Mouse (Mus musculus) E14TG2a.4 (cell line): ENCODE data around the gene Uts2.

Experiments
- H3K27me3 ChIP-seq: 2 replicates; pipeline ENCODE4 v1.6.1; 2014; ENCODE audit warnings: low read length, control low read depth; ENCODE audit not compliant: insufficient read depth
- H3K36me3 ChIP-seq: 2 replicates; pipeline ENCODE4 v1.6.1; 2014; ENCODE audit warnings: low read length, control low read depth; ENCODE audit not compliant: insufficient read depth
- H3K4me1 ChIP-seq: replicated peaks from 2 replicates; pipeline ENCODE4 v1.6.1; 2014; ENCODE audit warnings: low read depth, low read length, control low read depth
- H3K4me3 ChIP-seq: replicated peaks from 2 replicates; pipeline ENCODE4 v1.5.1; 2014; ENCODE audit warnings: mild to moderate bottlenecking, low read length
- H3K9me3 ChIP-seq: 2 replicates; pipeline ENCODE4 v1.6.1; 2014; ENCODE audit warnings: low read length, control low read depth
- CTCF ChIP-seq: conservative IDR thresholded peaks from 2 replicates; pipeline ENCODE4 v1.5.1; 2014; ENCODE audit warnings: low read length
- NANOG ChIP-seq: IDR thresholded peaks from 2 replicates; pipeline ENCODE4 v1.6.1; 2014; ENCODE audit warnings: borderline replicate concordance, low read length, mixed read lengths
- POU5F1 ChIP-seq: IDR thresholded peaks from 2 replicates; pipeline ENCODE4 v1.6.1; 2014; ENCODE audit warnings: low read length, borderline replicate concordance

The Uts2 gene

DNA sequence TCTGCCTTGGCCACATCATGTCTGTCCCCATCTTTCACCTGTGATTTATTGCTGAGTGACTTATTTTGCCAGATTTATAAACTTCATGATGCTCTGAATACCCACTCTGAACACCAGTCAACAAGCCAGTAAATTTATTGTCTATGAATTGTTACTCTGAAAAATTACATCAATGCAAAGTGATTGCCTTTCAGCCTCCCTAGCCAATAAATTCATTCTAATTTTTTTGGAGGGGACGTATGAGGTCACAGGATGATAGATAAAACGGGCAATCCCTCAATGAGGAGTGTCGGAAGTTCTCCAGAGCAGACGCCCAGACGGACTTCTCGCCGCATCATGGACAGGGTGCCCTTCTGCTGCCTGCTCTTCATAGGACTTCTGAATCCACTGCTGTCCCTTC is at the start of gene Uts2:
TSS of gene Uts2 (plus strand) at position 301 of the 400 bp plus-strand sequence.
- no peak within 1 kb of the TSS for H3K4me3 ChIP-seq
- H3K9me3 ChIP-seq: no peaks in the 10 kb centered on the region
- TF ChIP-seq CTCF: no peak
- no peak for TF ChIP-seq NANOG
- no peak for TF ChIP-seq POU5F1
- H3K4me1 ChIP-seq: peaks cover 18% of the 10 kb centered on the region
- no peaks in the 10 kb centered on the region for H3K36me3 ChIP-seq
- H3K27me3 ChIP-seq: peaks cover 3% of the 10 kb centered on the region; the same call in 1 of the 2 replicates

DNA sequence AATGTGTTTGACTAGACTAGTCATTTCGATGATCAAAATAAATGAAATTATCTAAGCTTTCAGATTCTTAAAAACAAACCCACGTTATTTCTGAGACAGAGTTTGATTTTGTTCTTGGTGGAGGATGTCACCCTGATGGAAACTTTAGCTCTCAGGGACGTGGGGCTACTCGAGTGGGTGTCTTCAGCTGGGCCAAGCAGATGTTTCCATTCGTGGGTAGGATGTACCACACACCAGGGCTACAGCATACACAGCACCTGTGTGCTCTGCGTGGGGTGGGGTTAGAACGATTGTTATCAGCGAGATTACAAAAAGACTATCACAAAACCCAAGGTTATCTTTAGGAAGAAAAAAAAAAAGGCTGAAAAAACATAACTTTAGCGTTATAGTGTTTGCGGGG is 45.9 kb upstream of the Uts2 start:
- Histone ChIP-seq H3K36me3 (no peaks in the 10 kb centered on the region), H3K9me3 (no peaks in the 10 kb centered on the region), H3K27me3 (peaks cover 26% of the 10 kb centered on the region), H3K4me1 (peaks cover 18% of the 10 kb centered on the region), H3K4me3 (no peak overlapping the region)
- TF ChIP-seq NANOG (no peak), CTCF (no peak), POU5F1 (no peak)

DNA sequence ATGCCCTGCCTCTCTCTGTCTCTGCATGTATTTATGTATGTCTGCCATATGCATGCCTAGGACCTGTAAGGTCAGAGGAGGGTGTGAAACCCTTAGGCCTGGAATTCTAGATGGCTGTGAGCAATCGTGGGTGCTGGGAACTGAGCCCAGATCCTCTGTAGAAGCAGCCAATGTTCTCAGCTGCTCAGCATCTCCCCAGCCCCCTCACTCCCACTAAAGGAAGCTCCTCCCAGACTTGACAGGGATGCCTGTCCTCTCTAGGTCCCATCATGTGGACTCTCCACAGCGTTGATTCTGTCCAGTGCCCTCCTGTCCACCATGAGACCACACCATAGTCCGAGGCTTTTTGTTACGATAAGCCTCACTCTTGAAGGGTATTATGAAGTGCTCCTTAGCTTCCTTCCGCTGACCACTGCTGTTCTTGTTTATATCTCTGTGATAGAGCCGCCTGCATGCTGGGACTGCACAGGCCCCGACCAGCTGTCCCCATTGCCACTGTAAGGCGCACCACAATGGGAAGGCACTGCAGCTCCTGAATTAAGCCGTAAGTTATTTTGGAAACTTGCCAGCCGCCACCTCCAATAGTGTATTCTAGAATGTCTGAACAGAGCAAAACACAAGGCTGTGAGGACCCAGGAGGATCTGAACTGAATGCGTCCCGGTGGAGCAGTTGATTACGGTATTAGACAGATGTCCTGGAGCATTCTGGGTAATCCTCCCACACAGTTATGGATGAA is 40.4 kb upstream of the Uts2 start:
- no peak for TF ChIP-seq CTCF
- TF ChIP-seq POU5F1: no peak
- no peak for TF ChIP-seq NANOG
- Histone ChIP-seq H3K4me1 (peaks cover 22% of the 10 kb centered on the region), H3K4me3 (peak overlapping the region; percentile 32), H3K9me3 (no peaks in the 10 kb centered on the region), H3K27me3 (peaks cover 18% of the 10 kb centered on the region), H3K36me3 (no peaks in the 10 kb centered on the region)

DNA sequence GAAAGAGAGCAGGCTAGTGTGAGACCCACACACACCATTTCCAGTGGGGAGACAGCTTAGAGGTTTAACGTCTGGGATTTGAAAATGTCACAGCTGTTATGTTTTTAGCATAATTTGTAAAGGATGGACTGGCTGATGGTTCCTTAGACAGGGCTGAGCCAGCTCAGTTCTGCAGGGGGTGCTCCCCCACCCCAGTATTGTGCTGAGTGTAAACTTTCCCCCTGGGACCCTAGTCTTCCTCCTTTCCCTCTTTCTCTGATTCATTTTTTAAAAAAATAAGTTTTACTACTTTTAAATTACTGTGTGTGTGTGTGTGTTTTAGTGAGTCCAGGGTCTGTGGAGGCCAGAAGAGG is 39.8 kb upstream of the Uts2 start:
- no peaks in the 10 kb centered on the region for H3K36me3 ChIP-seq
- H3K4me3 ChIP-seq: peak overlapping the region; percentile 32; the same call in 1 of the 2 replicates
- TF ChIP-seq POU5F1: no peak
- TF ChIP-seq NANOG: no peak
- no peak for TF ChIP-seq CTCF
- H3K27me3 ChIP-seq: peaks cover 15% of the 10 kb centered on the region
- no peaks in the 10 kb centered on the region for H3K9me3 ChIP-seq
- peaks cover 19% of the 10 kb centered on the region for H3K4me1 ChIP-seq

DNA sequence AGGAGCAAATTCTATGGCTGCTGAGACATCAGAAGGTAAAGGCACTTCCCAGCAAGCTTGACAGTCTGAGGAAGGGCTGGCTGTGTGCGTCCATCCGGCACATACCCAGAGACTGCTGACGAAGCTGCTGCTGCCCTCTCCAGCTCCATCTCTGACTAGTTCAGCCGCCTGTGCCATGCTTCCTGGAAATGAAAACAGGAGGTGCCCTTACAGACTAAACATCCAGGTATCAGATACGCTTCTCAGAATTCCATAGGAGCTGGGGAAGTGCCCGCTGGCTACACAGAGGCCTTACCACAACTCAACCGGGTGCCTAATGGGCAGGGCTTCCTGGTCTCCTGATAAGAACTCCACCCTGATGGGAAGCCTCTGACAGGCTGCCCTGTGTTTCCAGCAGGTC is 38.4 kb upstream of the Uts2 start:
- Histone ChIP-seq H3K4me1 (peaks cover 19% of the 10 kb centered on the region), H3K27me3 (peaks cover 3% of the 10 kb centered on the region; the same call in 1 of the 2 replicates), H3K36me3 (no peaks in the 10 kb centered on the region), H3K9me3 (no peaks in the 10 kb centered on the region), H3K4me3 (no peak overlapping the region)
- TF ChIP-seq CTCF (no peak), NANOG (no peak), POU5F1 (no peak)

DNA sequence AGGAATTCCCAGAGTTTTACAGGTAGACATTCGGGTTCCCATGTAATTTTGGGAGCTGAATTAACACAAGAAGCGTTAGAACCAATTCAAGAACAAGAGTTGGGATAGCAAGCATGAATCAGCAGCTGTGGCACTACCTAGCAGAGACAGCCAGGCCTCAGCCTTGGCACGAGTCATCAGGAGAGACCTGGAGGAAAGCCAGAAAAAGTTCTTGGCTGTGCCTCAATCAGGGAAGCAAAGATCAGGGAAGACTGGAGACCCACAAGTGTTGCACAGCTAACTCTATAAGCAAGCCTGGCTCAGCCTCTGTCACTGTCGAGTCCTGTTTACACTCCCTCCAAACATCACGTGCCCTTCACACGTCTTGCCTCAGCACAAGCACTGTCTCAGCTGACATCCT is 34.7 kb upstream of the Uts2 start:
- Histone ChIP-seq H3K4me3 (no peak overlapping the region), H3K27me3 (no peaks in the 10 kb centered on the region), H3K36me3 (no peaks in the 10 kb centered on the region), H3K9me3 (no peaks in the 10 kb centered on the region), H3K4me1 (peaks cover 22% of the 10 kb centered on the region)
- TF ChIP-seq POU5F1 (no peak), NANOG (no peak), CTCF (no peak)

DNA sequence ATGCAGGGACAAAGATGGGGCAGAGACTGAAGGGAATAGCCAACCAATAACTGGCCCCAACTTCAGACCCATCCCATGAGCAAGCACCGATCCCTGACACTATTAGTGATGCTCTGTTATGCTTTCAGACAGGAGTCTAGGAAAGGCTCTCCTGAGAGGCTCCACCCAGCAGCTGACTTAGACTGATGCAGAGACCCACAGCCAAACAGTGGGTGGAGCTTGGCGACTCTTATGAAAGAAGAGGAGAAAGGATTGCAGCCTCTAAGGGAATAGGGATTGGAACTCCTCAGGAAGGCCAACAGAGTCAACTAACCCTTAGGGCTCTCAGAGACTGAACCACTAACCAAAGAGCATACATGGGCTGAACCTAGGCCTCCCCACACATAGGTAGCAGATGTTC is 33.2 kb upstream of the Uts2 start:
- no peak for TF ChIP-seq CTCF
- no peak for TF ChIP-seq NANOG
- Histone ChIP-seq H3K27me3 (no peaks in the 10 kb centered on the region), H3K36me3 (no peaks in the 10 kb centered on the region), H3K9me3 (no peaks in the 10 kb centered on the region), H3K4me3 (no peak overlapping the region), H3K4me1 (peaks cover 36% of the 10 kb centered on the region)

DNA sequence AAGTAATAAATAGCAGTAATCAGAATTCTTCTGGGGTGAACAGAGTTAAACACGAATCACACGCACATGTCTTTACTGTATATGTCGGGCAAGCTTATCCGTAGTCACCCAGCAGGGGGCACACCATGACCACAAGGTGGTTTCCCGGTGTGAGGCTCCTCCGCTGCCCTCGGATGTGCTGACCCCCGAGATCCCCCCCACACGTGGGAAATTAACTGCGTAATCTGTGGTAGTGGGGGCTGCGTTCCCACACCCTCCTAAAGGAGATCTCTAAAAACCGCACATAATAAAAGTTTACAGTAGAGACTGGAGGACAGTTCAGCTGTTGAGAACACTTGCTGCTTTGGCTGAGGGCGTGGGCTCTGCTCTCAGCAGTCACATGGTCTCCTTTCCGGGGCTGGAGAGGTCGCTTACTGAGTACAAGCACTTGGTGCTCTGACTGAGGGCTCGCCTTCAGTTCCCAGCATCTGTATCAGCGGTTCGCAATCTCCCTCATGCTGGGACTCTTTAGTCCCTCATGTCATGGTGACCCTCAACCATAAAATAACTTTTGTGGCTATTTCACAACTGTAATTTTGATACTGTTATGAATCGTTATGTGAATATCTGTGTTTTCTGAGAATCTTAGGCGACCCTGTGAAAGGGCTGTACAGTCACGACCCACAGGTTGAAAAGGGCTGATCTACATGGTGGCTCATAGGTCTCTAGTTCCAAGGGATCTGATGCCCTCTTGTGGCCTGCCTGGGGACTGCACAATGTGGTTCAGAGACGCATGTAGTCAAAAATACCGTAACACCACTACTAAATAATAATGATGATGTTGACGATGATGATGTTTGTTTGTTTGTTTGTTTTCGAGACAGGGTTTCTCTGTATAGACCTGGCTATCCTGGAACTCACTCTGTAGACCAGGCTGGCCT is 32.0 kb upstream of the Uts2 start:
- H3K4me3 ChIP-seq: peak overlapping the region; percentile 62
- TF ChIP-seq NANOG: no peak
- TF ChIP-seq POU5F1: no peak
- TF ChIP-seq CTCF: peak; percentile 55
- H3K9me3 ChIP-seq: no peaks in the 10 kb centered on the region
- no peaks in the 10 kb centered on the region for H3K36me3 ChIP-seq
- peaks cover 40% of the 10 kb centered on the region for H3K4me1 ChIP-seq
- H3K27me3 ChIP-seq: no peaks in the 10 kb centered on the region

DNA sequence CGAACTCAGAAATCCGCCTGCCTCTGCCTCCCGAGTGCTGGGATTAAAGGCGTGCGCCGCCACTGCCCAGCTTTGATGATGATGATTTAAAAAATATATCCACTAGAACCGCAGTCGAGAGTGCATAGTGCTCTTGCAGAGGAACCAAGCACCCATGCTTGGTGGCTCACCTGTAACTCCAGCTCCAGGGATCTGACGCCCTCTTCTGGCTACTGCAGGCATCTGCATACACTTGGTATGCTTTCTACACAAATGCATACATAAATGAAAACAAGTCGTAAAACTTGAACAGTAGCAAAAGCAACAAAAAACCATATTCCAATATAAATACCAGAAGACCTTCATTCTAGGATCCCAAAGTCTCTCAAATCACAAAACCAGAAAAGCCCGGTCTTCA is 31.3 kb upstream of the Uts2 start:
- H3K4me1 ChIP-seq: peaks cover 40% of the 10 kb centered on the region
- no peak overlapping the region for H3K4me3 ChIP-seq
- H3K9me3 ChIP-seq: no peaks in the 10 kb centered on the region
- no peaks in the 10 kb centered on the region for H3K36me3 ChIP-seq
- no peak for TF ChIP-seq NANOG
- no peak for TF ChIP-seq POU5F1
- TF ChIP-seq CTCF: peak; percentile 45
- no peaks in the 10 kb centered on the region for H3K27me3 ChIP-seq
